Mouse (Mus musculus) kidney, adult 2 months (tissue): ENCODE data around the gene Trim54. TPM values are rescaled to one million over a fixed set of nuclear protein-coding genes. Genes with fewer than 3 reads are reported as not detected.

Experiments
- DNase-seq: peaks from one replicate; pipeline ENCODE4 v3.0.0; 2021
- H3K27ac ChIP-seq: fragments of 200-500 bp; 2 replicates; pipeline ENCODE4 v1.5.1; 2012; ENCODE audit warnings: low read depth, low read length, control low read depth, inconsistent platforms; ENCODE audit not compliant: insufficient read depth
- H3K27me3 ChIP-seq: fragments of 200-500 bp; replicated peaks from 2 replicates; pipeline ENCODE4 v1.6.1; 2012; ENCODE audit warnings: mild to moderate bottlenecking, moderate library complexity, low read length, inconsistent platforms; ENCODE audit not compliant: control insufficient read depth, insufficient read depth
- H3K36me3 ChIP-seq: fragments of 200-500 bp; 2 replicates; pipeline ENCODE4 v1.6.1; 2012; ENCODE audit warnings: mild to moderate bottlenecking, moderate library complexity, low read length, inconsistent platforms; ENCODE audit not compliant: control insufficient read depth, insufficient read depth
- H3K4me1 ChIP-seq: fragments of 200-500 bp; 2 replicates; pipeline ENCODE4 v1.6.1; 2011; ENCODE audit warnings: low read length; ENCODE audit not compliant: control insufficient read depth, insufficient read depth
- H3K4me3 ChIP-seq: fragments of 200-500 bp; 2 replicates; pipeline ENCODE4 v1.5.1; 2011; ENCODE audit warnings: mild to moderate bottlenecking, low read depth, low read length, control low read depth; ENCODE audit not compliant: insufficient read depth
- CTCF ChIP-seq: fragments of 200-500 bp; conservative IDR thresholded peaks from 2 replicates; pipeline ENCODE4 v1.5.1; 2011; ENCODE audit warnings: low read depth, mild to moderate bottlenecking, control low read depth, low read length, moderate library complexity, mixed read lengths; ENCODE audit not compliant: insufficient read depth, insufficient read length
- POLR2A ChIP-seq: fragments of 200-500 bp; IDR thresholded peaks from one replicate; pipeline ENCODE4 v1.6.1; 2011; ENCODE audit warnings: low read depth, low read length, control low read depth
- WGBS: fragments of 180-500 bp; shearing (Covaris S2); methylation state at CpG from one replicate; pipeline ENCODE4 v1.1.7; 2018; 5-methylcytosine and 5-hydroxymethylcytosine counted together
- polyA plus RNA-seq: library from polyadenylated mRNA; depleted of rRNA; stranded (reverse); fragments of >200 nt; gene quantifications from 2 replicates; pipeline ENCODE4 v1.2.3, GENCODE M21; 2012; rRNA removed

The Trim54 gene
- polyA plus RNA-seq, 1 experiment, result 3.9 TPM

- 94% methylated on average over 9 of the region's 9 CpGs for WGBS
- DNase-seq, result no peak
- no peaks in the 10 kb centered on the region for H3K36me3 ChIP-seq
Measured at GRCm38 (mm10) chr5:31181183-31181770, 64.8 kb downstream of the Trim54 start.

GRCm38 (mm10) chr5:31183678-31184077 lies 67.2 kb downstream of the Trim54 start:
- Histone ChIP-seq H3K27me3 (no peaks in the 10 kb centered on the region), H3K36me3 (no peaks in the 10 kb centered on the region; the same call in none of the 2 replicates), H3K27ac (no peak overlapping the region), H3K4me3 (no peak overlapping the region), H3K4me1 (peaks cover 4% of the 10 kb centered on the region; the same call in 1 of the 2 replicates)
- no peak for DNase-seq
- TF ChIP-seq POLR2A (no peak), CTCF (no peak)
- 67% methylated on average over 4 of the region's 4 CpGs for WGBS

More at GRCm38 (mm10) chr5:31181183-31181770, 64.8 kb downstream of the Trim54 start:
- H3K27me3 ChIP-seq, result no peaks in the 10 kb centered on the region
- TF ChIP-seq CTCF (no peak), POLR2A (no peak)
- peaks cover 4% of the 10 kb centered on the region; the same call in 1 of the 2 replicates for H3K4me1 ChIP-seq
- no peak overlapping the region for H3K4me3 ChIP-seq
- H3K27ac ChIP-seq, result no peak overlapping the region

Other genes with a start within 250 kb of the Trim54 start
- 81.3 and 92.5 TPM in 2 replicates for gene Tmem214, start 248.7 kb upstream of the Trim54 start, polyA plus RNA-seq
- 22.6 and 24.1 TPM in 2 replicates for gene Agbl5, start 228.0 kb upstream of the Trim54 start, polyA plus RNA-seq
- 377 and 422 TPM in 2 replicates for gene Ost4, start 208.9 kb upstream of the Trim54 start, polyA plus RNA-seq
- gene Emilin1, start 203.3 kb upstream of the Trim54 start, polyA plus RNA-seq, result 55.6 and 63.8 TPM in 2 replicates
- 1,147 and 1,266 TPM in 2 replicates for gene Khk, start 195.3 kb upstream of the Trim54 start, polyA plus RNA-seq
- gene Cgref1, start 171.1 kb upstream of the Trim54 start, polyA plus RNA-seq, result 387 and 411 TPM in 2 replicates
- 346 and 372 TPM in 2 replicates for gene Preb, start 156.4 kb upstream of the Trim54 start, polyA plus RNA-seq
- gene Tcf23, start 148.1 kb upstream of the Trim54 start, polyA plus RNA-seq, result 0.16 and 0.22 TPM in 2 replicates
- gene Atraid, start 68.4 kb upstream of the Trim54 start, polyA plus RNA-seq, result 295 and 320 TPM in 2 replicates
- gene Slc5a6, start 67.8 kb upstream of the Trim54 start, polyA plus RNA-seq, result 81.5 and 121 TPM in 2 replicates
- gene Cad, start 61.9 kb upstream of the Trim54 start, polyA plus RNA-seq, result 12.4 and 14.2 TPM in 2 replicates
- gene Dnajc5g, start 10.4 kb upstream of the Trim54 start, polyA plus RNA-seq, result not detected in 2 replicates
- gene Slc30a3, start 8.5 kb upstream of the Trim54 start, polyA plus RNA-seq, result 0.14 and 0.24 TPM in 2 replicates
- not detected in 2 replicates for gene Ucn, start 22.1 kb downstream of the Trim54 start, polyA plus RNA-seq
- 212 and 233 TPM in 2 replicates for gene Mpv17, start 37.5 kb downstream of the Trim54 start, polyA plus RNA-seq
- gene Gm29609, start 63.2 kb downstream of the Trim54 start, polyA plus RNA-seq, result 1.6 and 2.1 TPM in 2 replicates
- gene Gtf3c2, start 63.4 kb downstream of the Trim54 start, polyA plus RNA-seq, result 47.8 and 49.2 TPM in 2 replicates
- 94.1 and 95.5 TPM in 2 replicates for gene Snx17, start 76.5 kb downstream of the Trim54 start, polyA plus RNA-seq
- 54.1 and 61.0 TPM in 2 replicates for gene Eif2b4, start 76.7 kb downstream of the Trim54 start, polyA plus RNA-seq
- gene Zfp513, start 85.6 kb downstream of the Trim54 start, polyA plus RNA-seq, result 22.9 and 29.8 TPM in 2 replicates
- gene Ppm1g, start 104.0 kb downstream of the Trim54 start, polyA plus RNA-seq, result 41.1 and 43.2 TPM in 2 replicates
- 126 and 130 TPM in 2 replicates for gene Nrbp1, start 124.2 kb downstream of the Trim54 start, polyA plus RNA-seq
- 0.45 and 0.96 TPM in 2 replicates for gene Gm9970, start 124.5 kb downstream of the Trim54 start, polyA plus RNA-seq
- 19.7 and 23.6 TPM in 2 replicates for gene Krtcap3, start 135.0 kb downstream of the Trim54 start, polyA plus RNA-seq
- gene Ift172, start 174.4 kb downstream of the Trim54 start, polyA plus RNA-seq, result 33.2 and 34.2 TPM in 2 replicates
- gene Fndc4, start 179.4 kb downstream of the Trim54 start, polyA plus RNA-seq, result 8.8 and 14.0 TPM in 2 replicates
- 0.09 and 0.38 TPM in 2 replicates for gene Gckr, start 180.7 kb downstream of the Trim54 start, polyA plus RNA-seq